Mouse (Mus musculus) spleen, embryonic (tissue): ENCODE data around the gene Slc10a4.
"Not testable (repeated sequence)": the region's sequence is repeated elsewhere in the genome, so short reads cannot be mapped to it uniquely, and the experiment has no call there.

Source experiments
- CTCF ChIA-PET: fragments of 350-600 bp; sonication (Branson Sonifier 250); formaldehyde crosslinking; loops from one replicate; lab custom pipeline; 2022; lab: Charles Lee

Gene Slc10a4

GRCm38 (mm10) chr5:73006784-73007581, at the start of gene Slc10a4:
Slc10a4 (plus strand) TSS chr5:73006883.
- CTCF ChIA-PET: no interaction called here

- CTCF ChIA-PET: no interaction called here
Measured at GRCm38 (mm10) chr5:72957281-72957680, 49.4 kb upstream of the Slc10a4 start.

GRCm38 (mm10) chr5:72960096-72960495, 46.6 kb upstream of the Slc10a4 start:
- CTCF ChIA-PET: interaction anchor here (1.0 kb wide), 1 partner anchor 45 kb away, joined by 3 read pairs; no protein-coding TSS in a partner anchor

- CTCF ChIA-PET: no interaction called here
Measured at GRCm38 (mm10) chr5:72965706-72966105, 41.0 kb upstream of the Slc10a4 start.

GRCm38 (mm10) chr5:72972435-72972834, 34.2 kb upstream of the Slc10a4 start:
- CTCF ChIA-PET: no interaction called here

- CTCF ChIA-PET: no interaction called here
Measured at GRCm38 (mm10) chr5:72972934-72973333, 33.7 kb upstream of the Slc10a4 start.

GRCm38 (mm10) chr5:72974602-72975001, 32.1 kb upstream of the Slc10a4 start, which contains the start of gene Gm10135:
Gm10135 (minus strand) TSS chr5:72974702.
- CTCF ChIA-PET: no interaction called here

- CTCF ChIA-PET: no interaction called here
Measured at GRCm38 (mm10) chr5:72975996-72976395, 30.7 kb upstream of the Slc10a4 start.

- CTCF ChIA-PET: no interaction called here
Measured at GRCm38 (mm10) chr5:72976539-72976938, 30.1 kb upstream of the Slc10a4 start.

GRCm38 (mm10) chr5:72984091-72984490, 22.6 kb upstream of the Slc10a4 start:
- CTCF ChIA-PET: interaction anchor here (0.6 to 1.0 kb wide), 4 partner anchors 14 to 225 kb away, joined by 3 to 4 read pairs (median 4); no protein-coding TSS in a partner anchor

- CTCF ChIA-PET: interaction anchor here (0.6 kb wide), 1 partner anchor 398 kb away, joined by 15 read pairs; no protein-coding TSS in a partner anchor
Measured at GRCm38 (mm10) chr5:72987786-72988185, 18.9 kb upstream of the Slc10a4 start.

- CTCF ChIA-PET: no interaction called here
Measured at GRCm38 (mm10) chr5:72989756-72990155, 16.9 kb upstream of the Slc10a4 start.

GRCm38 (mm10) chr5:72992474-72992873, 14.2 kb upstream of the Slc10a4 start:
- CTCF ChIA-PET: no interaction called here

- CTCF ChIA-PET: interaction anchor here (0.6 kb wide), 1 partner anchor 49 kb away, joined by 9 read pairs; no protein-coding TSS in a partner anchor
Measured at GRCm38 (mm10) chr5:72994424-72994823, 12.3 kb upstream of the Slc10a4 start.

GRCm38 (mm10) chr5:72994928-72995327, 11.8 kb upstream of the Slc10a4 start:
- CTCF ChIA-PET: interaction anchor here (0.6 kb wide), 1 partner anchor 48 kb away, joined by 9 read pairs; no protein-coding TSS in a partner anchor

- CTCF ChIA-PET: no interaction called here
Measured at GRCm38 (mm10) chr5:72995379-72995778, 11.3 kb upstream of the Slc10a4 start.

- CTCF ChIA-PET: not testable (repeated sequence)
Measured at GRCm38 (mm10) chr5:72998546-72998945, 8.1 kb upstream of the Slc10a4 start.

- CTCF ChIA-PET: no interaction called here
Measured at GRCm38 (mm10) chr5:73004046-73004445, 2.6 kb upstream of the Slc10a4 start.

GRCm38 (mm10) chr5:73007582-73007959, 888 bp downstream of the Slc10a4 start:
- CTCF ChIA-PET: no interaction called here

- CTCF ChIA-PET: not testable (repeated sequence)
Measured at GRCm38 (mm10) chr5:73008230-73008629, 1.5 kb downstream of the Slc10a4 start.

GRCm38 (mm10) chr5:73011806-73012205, 5.1 kb downstream of the Slc10a4 start:
- CTCF ChIA-PET: not testable (repeated sequence)

GRCm38 (mm10) chr5:73012884-73013610, 6.4 kb downstream of the Slc10a4 start:
- CTCF ChIA-PET: interaction anchor here (0.7 kb wide), 1 partner anchor 69 kb away, joined by 3 read pairs; no protein-coding TSS in a partner anchor
